Mouse (Mus musculus): Measurements from ENCODE around the gene Olfr251.
"Not testable (repeated sequence)": the region's sequence is repeated elsewhere in the genome, so short reads cannot be mapped to it uniquely, and the experiment has no call there.

The Olfr251 gene

DNA sequence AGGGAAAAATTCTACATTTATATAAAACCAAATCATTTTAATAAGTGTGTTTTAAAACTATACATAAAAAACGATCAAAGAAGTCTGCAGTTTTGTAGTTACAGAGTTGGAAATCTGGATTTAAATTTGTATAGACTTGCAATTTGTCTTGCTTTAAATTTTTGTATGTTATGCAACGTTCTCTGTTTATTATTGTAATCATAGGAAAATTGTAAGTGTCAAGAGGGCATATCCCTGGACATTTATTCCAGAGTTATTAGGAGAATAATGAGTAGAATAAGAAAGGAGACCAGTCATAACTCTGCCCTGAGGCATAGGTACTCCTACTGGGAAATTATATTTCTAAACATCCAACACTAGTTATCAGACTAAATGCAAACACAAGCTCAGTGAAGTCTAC lies at the start of gene Olfr251:
Olfr251 (plus strand) TSS at position 301 of the 400 bp plus-strand sequence.
- no peak for DNase-seq

DNA sequence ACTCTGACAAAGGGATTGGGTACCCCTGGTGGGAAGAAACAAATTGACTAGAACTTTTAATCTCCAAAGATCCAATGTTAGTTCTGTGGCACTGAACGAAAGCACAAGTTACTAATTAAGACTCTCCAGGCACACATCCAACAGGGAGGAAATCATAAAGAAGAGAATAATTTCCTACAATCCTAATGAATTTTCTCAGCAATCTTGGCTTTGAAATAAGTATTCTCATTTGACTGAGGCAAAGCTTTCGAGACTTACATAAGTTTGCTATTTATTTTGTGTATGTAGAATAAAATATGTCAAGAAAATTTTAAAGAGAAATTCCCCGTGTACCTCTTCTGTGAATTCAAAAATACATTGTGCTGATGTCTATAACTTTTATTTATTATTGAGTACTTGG lies 48.1 kb upstream of the Olfr251 start, which contains the start of gene Olfr25:
Olfr25 (plus strand) TSS at position 301 of the 400 bp plus-strand sequence.
- DNase-seq: no peak

DNA sequence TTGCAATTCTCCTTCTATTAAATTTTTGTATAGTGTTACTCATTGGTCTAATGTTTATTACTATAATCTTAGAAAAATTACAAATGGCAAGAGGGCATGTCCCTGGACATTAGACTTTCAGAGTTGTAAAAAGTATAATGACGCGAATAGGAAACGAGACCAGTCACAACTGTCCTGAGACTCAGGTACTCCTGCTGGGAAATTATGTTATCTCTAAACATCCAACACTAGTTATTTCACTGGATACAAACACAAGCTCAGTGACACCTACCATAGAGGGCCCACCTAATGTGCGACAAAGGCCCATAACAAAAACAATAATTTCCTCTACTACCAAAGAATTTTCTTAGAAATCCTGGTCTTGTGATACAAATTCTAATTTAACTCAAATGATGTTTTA lies 28.8 kb upstream of the Olfr251 start, which contains the start of gene Olfr898:
Olfr898 (plus strand) TSS at position 301 of the 400 bp plus-strand sequence.
- DNase-seq: no peak

DNA sequence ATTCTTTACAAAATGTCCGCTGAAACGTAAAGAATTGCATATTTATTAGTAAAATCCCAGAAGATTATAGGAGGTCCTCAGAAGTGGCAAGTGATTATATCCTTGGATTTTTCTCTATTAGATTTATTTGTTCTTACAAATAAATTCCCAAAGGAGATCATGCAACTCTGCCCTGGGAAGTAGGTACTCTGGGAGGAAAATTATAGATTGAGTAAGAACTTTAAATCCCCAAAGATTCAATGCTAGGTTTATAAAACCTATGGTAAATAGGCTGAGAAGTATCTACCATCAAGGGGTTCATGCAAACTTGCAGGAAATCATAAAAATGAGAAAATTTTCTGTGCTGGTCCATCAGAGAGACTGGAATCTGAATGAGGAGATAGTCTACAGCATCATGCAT lies 10.3 kb upstream of the Olfr251 start, which contains the start of gene Olfr250:
Olfr250 (plus strand) TSS at position 301 of the 400 bp plus-strand sequence.
- no peak for DNase-seq

DNA sequence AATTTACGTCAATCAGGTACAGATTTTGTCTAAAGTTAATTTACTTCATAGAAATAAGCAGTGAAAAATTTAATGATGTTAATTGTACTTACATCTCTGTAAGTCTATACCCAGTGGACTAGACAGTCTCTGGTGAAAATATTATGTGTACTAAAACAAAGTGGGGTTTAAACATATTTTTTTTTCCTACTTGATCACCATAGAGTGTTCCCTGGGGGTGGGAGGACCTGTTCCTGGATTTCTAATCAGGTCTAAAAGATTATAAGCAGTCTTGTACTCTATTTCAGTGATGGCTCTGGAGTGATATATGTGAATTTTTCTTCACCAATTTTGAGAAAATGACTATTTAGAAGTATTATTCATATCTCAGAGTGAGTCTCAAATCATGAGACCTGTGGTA lies 24.5 kb downstream of the Olfr251 start, which contains the start of gene Olfr147:
Olfr147 (plus strand) TSS at position 301 of the 400 bp plus-strand sequence.
- no peak for DNase-seq

DNA sequence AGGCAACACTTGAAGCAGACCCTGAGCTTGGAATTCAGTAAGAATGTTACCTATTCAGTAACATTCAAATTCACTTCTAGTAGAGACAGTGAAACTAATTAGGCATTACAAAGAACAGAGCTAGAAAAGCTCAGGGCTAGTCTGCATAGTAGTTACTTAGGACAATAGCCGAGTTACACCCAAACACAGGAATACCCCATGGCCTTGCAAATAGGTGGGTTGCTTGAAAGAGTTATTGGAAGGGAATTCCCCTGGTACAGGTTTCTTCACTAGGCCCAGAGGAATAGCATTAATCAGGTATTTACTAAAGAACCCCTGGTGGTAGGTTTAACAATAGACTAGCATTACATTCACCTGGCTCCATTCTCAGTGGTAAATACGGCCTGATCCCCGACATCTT lies 30.6 kb downstream of the Olfr251 start:
- not testable (repeated sequence) for DNase-seq

DNA sequence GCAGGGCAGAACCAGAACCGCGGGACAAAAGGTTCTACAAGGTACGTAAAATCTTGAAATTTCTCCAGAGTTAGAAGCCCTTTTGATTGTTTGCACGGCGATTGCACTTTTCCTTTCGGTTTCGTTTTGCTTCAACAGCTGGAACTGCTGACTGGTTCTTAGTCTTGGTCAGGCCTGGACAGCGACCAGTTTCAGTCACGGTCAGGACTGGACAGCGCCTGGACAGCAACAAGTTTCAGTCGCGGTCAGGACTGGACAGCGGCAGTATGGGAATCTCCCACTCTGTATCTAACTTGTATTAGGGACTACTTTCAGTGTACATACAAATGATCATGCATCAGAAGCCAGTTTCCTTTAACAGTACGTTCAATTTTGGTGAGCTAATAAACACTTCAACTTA lies 36.6 kb downstream of the Olfr251 start:
- not testable (repeated sequence) for DNase-seq

DNA sequence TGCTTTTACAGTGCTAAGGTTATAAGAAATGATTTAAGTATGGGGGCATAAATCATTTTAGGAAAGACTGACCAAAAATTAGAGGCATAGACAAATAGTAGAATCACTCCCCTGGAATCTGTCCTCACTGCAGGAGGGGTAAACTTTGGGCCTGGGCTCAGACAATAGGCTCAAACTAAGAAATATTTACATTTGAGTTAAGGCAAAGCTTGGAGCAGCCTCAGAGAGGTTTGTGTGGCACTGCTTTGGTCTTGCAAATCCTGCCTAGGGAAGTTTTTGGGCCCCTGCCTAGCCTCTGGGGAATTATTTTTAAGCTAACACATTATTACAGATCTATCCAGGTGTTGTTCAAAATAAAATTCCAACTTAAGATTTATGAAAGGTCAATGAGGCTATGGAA lies 46.9 kb downstream of the Olfr251 start:
- DNase-seq: no peak

DNA sequence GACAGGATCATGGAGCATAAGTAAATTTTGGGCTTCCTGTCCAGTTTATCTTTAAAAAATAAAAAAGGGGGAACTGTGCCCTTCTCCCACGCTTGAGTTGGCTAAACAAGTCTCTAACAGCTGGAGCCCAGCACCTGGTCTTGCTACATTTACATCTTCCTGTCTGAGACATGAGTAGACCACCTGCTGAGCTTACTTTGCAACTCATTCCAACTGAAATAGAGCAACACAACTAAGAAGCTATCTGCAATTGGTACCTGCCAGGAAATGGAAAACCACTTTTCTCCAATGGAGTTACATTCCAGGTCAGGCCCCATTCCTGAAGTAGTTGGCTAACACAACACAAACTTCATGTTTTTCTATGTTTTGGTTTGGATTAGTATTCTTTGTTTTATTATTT lies 50.1 kb downstream of the Olfr251 start:
- no peak for DNase-seq

DNA sequence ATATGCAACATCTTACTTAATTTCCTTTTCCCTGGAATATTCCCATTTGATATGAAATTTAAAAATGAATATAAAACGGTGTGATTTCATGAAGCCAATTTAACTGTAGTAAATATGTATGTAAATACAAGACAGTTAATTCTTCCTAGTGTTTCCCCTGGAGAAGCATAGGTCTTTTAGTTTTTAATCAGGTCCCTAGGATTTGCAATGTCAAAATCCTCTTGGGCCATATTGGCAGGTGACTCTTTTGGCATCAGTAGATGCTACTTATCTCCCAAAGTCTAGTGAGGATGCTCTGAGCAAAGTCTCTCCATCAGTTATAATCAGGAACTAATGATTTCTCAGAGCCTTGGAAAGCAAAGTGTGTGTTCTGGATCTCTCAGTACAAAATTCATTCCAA lies 52.3 kb downstream of the Olfr251 start, which contains the start of gene Olfr901:
Olfr901 (plus strand) TSS at position 301 of the 400 bp plus-strand sequence.
- DNase-seq: no peak
